Mouse (Mus musculus) E14TG2a.4 (cell line): Measurements from ENCODE around the gene Esp18.

Experiments
- H3K27me3 ChIP-seq: 2 replicates; pipeline ENCODE4 v1.6.1; 2014; ENCODE audit warnings: low read length, control low read depth; ENCODE audit not compliant: insufficient read depth
- H3K36me3 ChIP-seq: 2 replicates; pipeline ENCODE4 v1.6.1; 2014; ENCODE audit warnings: low read length, control low read depth; ENCODE audit not compliant: insufficient read depth
- H3K4me1 ChIP-seq: replicated peaks from 2 replicates; pipeline ENCODE4 v1.6.1; 2014; ENCODE audit warnings: low read depth, low read length, control low read depth
- H3K4me3 ChIP-seq: replicated peaks from 2 replicates; pipeline ENCODE4 v1.5.1; 2014; ENCODE audit warnings: mild to moderate bottlenecking, low read length
- H3K9me3 ChIP-seq: 2 replicates; pipeline ENCODE4 v1.6.1; 2014; ENCODE audit warnings: low read length, control low read depth
- CTCF ChIP-seq: conservative IDR thresholded peaks from 2 replicates; pipeline ENCODE4 v1.5.1; 2014; ENCODE audit warnings: low read length
- NANOG ChIP-seq: IDR thresholded peaks from 2 replicates; pipeline ENCODE4 v1.6.1; 2014; ENCODE audit warnings: borderline replicate concordance, low read length, mixed read lengths
- POU5F1 ChIP-seq: IDR thresholded peaks from 2 replicates; pipeline ENCODE4 v1.6.1; 2014; ENCODE audit warnings: low read length, borderline replicate concordance

Gene Esp18

DNA sequence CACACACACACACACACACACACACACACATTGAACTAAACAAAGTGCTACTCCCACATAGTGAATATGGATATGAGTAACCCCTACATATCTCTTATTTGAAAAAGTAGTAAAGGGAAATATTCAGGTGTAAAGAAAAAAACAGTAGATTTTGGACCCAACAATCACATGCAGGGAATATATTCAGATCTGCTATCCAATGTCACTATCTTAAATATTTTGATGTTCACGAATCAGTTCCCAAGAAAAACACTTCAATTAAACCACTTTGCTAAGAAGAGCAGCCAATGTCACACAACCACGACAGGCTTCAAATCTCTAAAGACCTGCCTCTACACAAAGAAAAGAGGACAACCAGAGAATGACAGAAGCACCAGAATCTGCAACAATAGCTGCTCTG is at the start of gene Esp18:
Gene Esp18 (plus strand): TSS at position 301 of the 400 bp plus-strand sequence.
- Histone ChIP-seq H3K4me3 (no peak within 1 kb of the TSS), H3K27me3 (no peaks in the 10 kb centered on the region), H3K36me3 (no peaks in the 10 kb centered on the region), H3K9me3 (no peaks in the 10 kb centered on the region), H3K4me1 (no peaks in the 10 kb centered on the region)
- TF ChIP-seq CTCF (no peak), NANOG (no peak), POU5F1 (no peak)

GRCm38 (mm10) chr17:39363316-39363715 is 42.8 kb upstream of the Esp18 start:
- no peaks in the 10 kb centered on the region for H3K9me3 ChIP-seq
- TF ChIP-seq CTCF (peak; percentile 25), POU5F1 (no peak)
- no peaks in the 10 kb centered on the region for H3K36me3 ChIP-seq
- no peaks in the 10 kb centered on the region for H3K27me3 ChIP-seq
- H3K4me1 ChIP-seq: no peaks in the 10 kb centered on the region
- no peak overlapping the region for H3K4me3 ChIP-seq
